ENCODE assay signal across 8 mouse cellular contexts in the genomic region with DNA sequence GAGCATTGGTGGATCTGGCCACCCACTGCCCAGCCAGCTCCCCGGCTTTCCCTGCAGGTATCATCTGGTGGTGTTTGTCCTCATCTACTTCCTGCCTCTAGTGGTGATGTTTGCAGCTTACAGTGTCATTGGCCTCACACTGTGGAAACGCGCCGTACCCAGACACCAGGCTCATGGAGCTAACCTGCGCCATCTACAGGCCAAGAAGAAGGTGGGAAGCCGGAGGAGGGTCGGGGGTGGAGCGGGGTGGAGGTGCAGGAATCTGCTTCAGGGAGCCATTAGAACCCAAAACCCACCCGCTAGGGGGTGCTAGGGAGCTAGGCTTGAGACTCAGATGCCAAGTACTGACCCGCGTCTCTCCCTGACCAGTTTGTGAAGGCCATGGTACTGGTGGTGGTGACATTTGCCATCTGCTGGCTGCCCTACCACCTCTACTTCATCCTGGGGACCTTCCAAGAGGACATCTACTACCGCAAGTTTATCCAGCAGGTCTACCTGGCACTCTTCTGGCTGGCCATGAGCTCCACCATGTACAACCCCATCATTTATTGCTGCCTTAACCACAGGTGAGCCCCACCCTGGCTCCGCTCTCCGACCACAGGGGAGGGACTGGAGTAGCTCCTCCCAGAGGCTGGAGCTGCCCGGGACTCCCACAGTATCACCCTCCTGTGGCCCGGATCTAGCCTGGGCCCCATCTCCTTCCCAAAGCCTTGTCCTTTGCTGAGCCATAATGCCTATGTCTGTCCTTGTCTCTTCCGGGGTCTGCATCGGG. TPM values are rescaled to one million over a fixed set of nuclear protein-coding genes. Genes with fewer than 3 reads are reported as not detected.
DNase-seq lines count a peak whose midpoint lies in the region; ATAC-seq and TF ChIP-seq lines count a peak whose summit lies in the region.

No protein-coding gene starts in this region.

- H3K36me3 ChIP-seq in limb, embryonic 14.5 days (ENCODE audit: control insufficient read depth, insufficient read depth, low read length), result no peaks in the 10 kb centered on the region
- no peaks in the 10 kb centered on the region for H3K36me3 ChIP-seq in midbrain, embryonic 16.5 days (ENCODE audit: control insufficient read depth, insufficient read depth, low read length)
- no peaks in the 10 kb centered on the region for H3K36me3 ChIP-seq in splenic B cell, adult 2 months (ENCODE audit: control insufficient read depth, insufficient read depth, low read length, poor library complexity, severe bottlenecking)

- TF ChIP-seq POLR2A in limb, embryonic 14.5 days (IDR thresholded peaks at IDR 0.05; ENCODE audit: borderline replicate concordance, extremely low read depth, insufficient read depth, insufficient read length), result no peak

- H3K4me1 ChIP-seq in limb, embryonic 14.5 days (ENCODE audit: control insufficient read depth, insufficient read depth, low read length), result no peaks in the 10 kb centered on the region
- H3K4me1 ChIP-seq in midbrain, embryonic 16.5 days (ENCODE audit: control insufficient read depth, insufficient read depth, low read length), result no peaks in the 10 kb centered on the region

- WGBS in limb, embryonic 14.5 days, result 13% methylated on average over 18 of the region's 18 CpGs
- 17% methylated on average over 18 of the region's 18 CpGs for WGBS in midbrain, embryonic 16.5 days

- no peak overlapping the region for H3K4me3 ChIP-seq in limb, embryonic 14.5 days (replicated peaks; ENCODE audit: low read length)
- no peak overlapping the region for H3K4me3 ChIP-seq in midbrain, embryonic 16.5 days (ENCODE audit: low read depth, low read length)

- intact Hi-C loops in gastrocnemius, postnatal 14 days (cut with DNase I; ENCODE audit: low total_unique reads), result no loop called here

- H3K9ac ChIP-seq in limb, embryonic 14.5 days (ENCODE audit: low read depth, low read length, severe bottlenecking), result no peak overlapping the region
- no peak overlapping the region for H3K9ac ChIP-seq in midbrain, embryonic 16.5 days (ENCODE audit: low read depth, low read length)

- no peaks in the 10 kb centered on the region for H3K9me3 ChIP-seq in limb, embryonic 14.5 days (ENCODE audit: control insufficient read depth, low read length)
- H3K9me3 ChIP-seq in midbrain, embryonic 16.5 days (replicated peaks; ENCODE audit: control insufficient read depth, low read length, poor library complexity, severe bottlenecking), result no peaks in the 10 kb centered on the region

- no peak overlapping the region for H3K27ac ChIP-seq in limb, embryonic 14.5 days (replicated peaks; ENCODE audit: low read depth, low read length)
- no peak overlapping the region for H3K27ac ChIP-seq in midbrain, embryonic 16.5 days (ENCODE audit: low read length)

- H3K27me3 ChIP-seq in limb, embryonic 14.5 days (ENCODE audit: control insufficient read depth, insufficient read depth, low read length), result no peaks in the 10 kb centered on the region
- no peaks in the 10 kb centered on the region for H3K27me3 ChIP-seq in midbrain, embryonic 16.5 days (ENCODE audit: control insufficient read depth, insufficient read depth, low read depth, low read length)
- no peaks in the 10 kb centered on the region for H3K27me3 ChIP-seq in splenic B cell, adult 2 months (ENCODE audit: control insufficient read depth, insufficient read depth, low read length, poor library complexity, severe bottlenecking)

- peak; percentile 27 to 43 for DNase-seq in urinary bladder, postnatal 36 days (ENCODE audit: low spot score in 2 of 2)
- no peak for DNase-seq in urinary bladder, adult 18-20 months (ENCODE audit: low spot score in 2 of 2)
- DNase-seq in cerebellum, postnatal 36 days, result peak; percentile 70 to 74
- peak; percentile 43 for DNase-seq in gastrocnemius, postnatal 14 days
- DNase-seq in kidney, adult 11 months, result peak; percentile 66
- peak; percentile 60 for DNase-seq in limb, embryonic 14.5 days (ENCODE audit: low spot score)
- DNase-seq in splenic B cell, adult 2 months (ENCODE audit: low read depth, low spot score), result peak; percentile 79

- peak; percentile 41; the same call in 1 of the 2 replicates for ATAC-seq in limb, embryonic 14.5 days (ENCODE audit: low FRiP score, low read depth)
- peak; percentile 56 for ATAC-seq in midbrain, embryonic 16.5 days

- H3K4me2 ChIP-seq in limb, embryonic 14.5 days (replicated peaks; ENCODE audit: low read depth, low read length, severe bottlenecking), result no peak overlapping the region
- no peak overlapping the region for H3K4me2 ChIP-seq in midbrain, embryonic 16.5 days (ENCODE audit: low read length)

RNA-seq across cellular contexts. Expression of a gene that starts 9.1 kb away (rescaled TPM):
- not detected for total RNA-seq in gastrocnemius, postnatal 14 days (2021)
- polyA plus RNA-seq in limb, embryonic 14.5 days (2012; rRNA removed), result 0.03 TPM in 1 of 2 replicates, not detected in the other
- polyA plus RNA-seq in limb, embryonic 14.5 days (2014; fragmentation: Nextera tagmentation; extraction: Ambion mirVana), result not detected in 2 replicates
- polyA plus RNA-seq in midbrain, embryonic 16.5 days (2015; fragmentation: Nextera tagmentation; extraction: Ambion mirVana), result not detected in 2 replicates

RNA-seq across cellular contexts. Expression of a gene that starts 30.2 kb away (rescaled TPM):
- 10 to 100 TPM; 11.4 TPM for total RNA-seq in gastrocnemius, postnatal 14 days (2021)
- 12.3 and 14.4 TPM in 2 replicates for polyA plus RNA-seq in limb, embryonic 14.5 days (2012; rRNA removed)
- polyA plus RNA-seq in limb, embryonic 14.5 days (2014; fragmentation: Nextera tagmentation; extraction: Ambion mirVana), result 7.3 and 7.7 TPM in 2 replicates
- polyA plus RNA-seq in midbrain, embryonic 16.5 days (2015; fragmentation: Nextera tagmentation; extraction: Ambion mirVana), result 19.4 and 23.2 TPM in 2 replicates

Comparison
In these comparisons a context has a peak if more than half of its experiments do, and no peak if none do; other contexts are left out.
1. DNase-seq: peak in urinary bladder, postnatal 36 days (2 of 2), cerebellum, postnatal 36 days (2 of 2), gastrocnemius, postnatal 14 days (single experiment), kidney, adult 11 months (single experiment), limb, embryonic 14.5 days (single experiment) and splenic B cell, adult 2 months (single experiment); none in urinary bladder, adult 18-20 months (0 of 2).